ENCODE assay signal across 17 mouse cellular contexts in the genomic region with DNA sequence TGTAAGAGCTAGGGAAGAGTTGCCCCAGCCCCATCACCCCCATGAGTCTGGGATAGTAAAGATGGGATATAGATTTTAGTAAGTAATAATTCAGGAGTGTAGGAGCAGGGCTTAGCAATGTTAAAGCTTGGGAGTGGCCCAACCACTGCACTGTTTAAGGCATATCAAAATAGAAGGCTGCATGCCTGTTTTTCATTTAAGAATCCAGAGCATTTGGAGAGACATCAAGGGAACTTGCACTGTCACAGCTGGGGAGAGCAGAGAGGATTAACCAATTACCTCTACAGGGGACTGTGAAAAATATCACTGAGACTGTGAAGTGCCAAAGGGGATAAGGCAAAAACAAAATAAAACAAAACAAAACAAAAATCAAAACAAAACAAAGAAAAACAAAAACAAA.
"Had no signal": no experiment of that assay in that cellular context is flagged by ENCODE, and none has a peak within 500 bp of the region (broad histone marks: within the 10 kb centered on the region; RNA-seq: fewer than 3 reads in every experiment).

No protein-coding gene starts in this region.

- H3K9ac ChIP-seq: lung, embryonic 15.5 days; midbrain, embryonic 13.5 days; midbrain, embryonic 15.5 days; neural tube, embryonic 12.5 days; stomach, embryonic 15.5 days had no signal

- H3K27ac ChIP-seq: lung, embryonic 15.5 days; macrophage; midbrain, embryonic 13.5 days; midbrain, embryonic 15.5 days; neural tube, embryonic 12.5 days; stomach, embryonic 15.5 days; stomach, postnatal 0 days had no signal

- H3K36me3 ChIP-seq: lung, embryonic 15.5 days; midbrain, embryonic 13.5 days; midbrain, embryonic 15.5 days; neural tube, embryonic 12.5 days; stomach, embryonic 15.5 days had no signal

- H3K4me2 ChIP-seq: lung, embryonic 15.5 days; midbrain, embryonic 11.5 days; midbrain, embryonic 13.5 days; midbrain, embryonic 15.5 days; neural tube, embryonic 12.5 days; stomach, embryonic 15.5 days had no signal

- H3K9me3 ChIP-seq: lung, embryonic 15.5 days; megakaryocyte, embryonic 14.5 days; midbrain, embryonic 13.5 days; midbrain, embryonic 15.5 days; neural tube, embryonic 12.5 days; stomach, embryonic 15.5 days had no signal

- H3K4me1 ChIP-seq: lung, embryonic 15.5 days; megakaryocyte, embryonic 14.5 days; midbrain, embryonic 13.5 days; midbrain, embryonic 15.5 days; neural tube, embryonic 12.5 days; stomach, embryonic 15.5 days had no signal

- DNase-seq: lung, adult 2 months; lung, postnatal 14 days; lung, postnatal 36 days; right cerebral cortex, postnatal 14 days; thymus, adult 2 months; thymus, postnatal 25 days; thymus, postnatal 4 days had no signal

- H3K27me3 ChIP-seq: lung, embryonic 15.5 days; megakaryocyte, embryonic 14.5 days; midbrain, embryonic 13.5 days; midbrain, embryonic 15.5 days; neural tube, embryonic 12.5 days; stomach, embryonic 15.5 days had no signal

- H3K4me3 ChIP-seq: lung, embryonic 15.5 days; megakaryocyte, embryonic 14.5 days; midbrain, embryonic 13.5 days; midbrain, embryonic 15.5 days; neural tube, embryonic 12.5 days; stomach, embryonic 15.5 days had no signal

- ATAC-seq: lung, postnatal 0 days; midbrain, embryonic 13.5 days; midbrain, embryonic 15.5 days had no signal
